Mouse (Mus musculus) neural tube, embryonic 13.5 days (tissue): ENCODE measurements at regions not wholly inside any gene's neighbourhood (a gene's known extent, or its start where the extent isn't known, plus 50 kb on each side); places are given as distances from the start of the nearest gene placed in this dataset.
"Not testable (repeated sequence)": the region's sequence is repeated elsewhere in the genome, so short reads cannot be mapped to it uniquely, and the experiment has no call there.

Experiments
- ATAC-seq: fragments of 200-750 bp; cut with Nextera tagmentation; 2 replicates; pipeline ENCODE4 v1.8.0; 2017; ENCODE audit warnings: low read depth, mild to moderate bottlenecking, moderate TSS enrichment, moderate library complexity
- H3K27ac ChIP-seq: fragments of 300-500 bp; sonication (generic); replicated peaks from 2 replicates; pipeline ENCODE4 v1.5.1; 2015; ENCODE audit warnings: moderate library complexity, mild to moderate bottlenecking, inconsistent platforms
- H3K27me3 ChIP-seq: fragments of 300-500 bp; sonication (generic); 2 replicates; pipeline ENCODE4 v1.6.1; 2015; ENCODE audit warnings: mild to moderate bottlenecking, inconsistent platforms
- H3K36me3 ChIP-seq: fragments of 300-500 bp; sonication (generic); 2 replicates; pipeline ENCODE4 v1.6.1; 2015; ENCODE audit warnings: mild to moderate bottlenecking, inconsistent platforms
- H3K4me1 ChIP-seq: fragments of 300-500 bp; sonication (generic); replicated peaks from 2 replicates; pipeline ENCODE4 v1.6.1; 2015; ENCODE audit warnings: inconsistent platforms
- H3K4me2 ChIP-seq: fragments of 300-500 bp; sonication (generic); 2 replicates; pipeline ENCODE4 v1.6.1; 2015; ENCODE audit warnings: inconsistent platforms, mild to moderate bottlenecking, moderate library complexity
- H3K4me3 ChIP-seq: fragments of 300-500 bp; sonication (generic); 2 replicates; pipeline ENCODE4 v1.5.1; 2015; ENCODE audit warnings: mild to moderate bottlenecking, inconsistent platforms
- H3K9ac ChIP-seq: fragments of 300-500 bp; sonication (generic); 2 replicates; pipeline ENCODE4 v1.6.1; 2015; ENCODE audit warnings: moderate library complexity, mild to moderate bottlenecking, inconsistent platforms
- H3K9me3 ChIP-seq: fragments of 300-500 bp; sonication (generic); 2 replicates; pipeline ENCODE4 v1.6.1; 2016; ENCODE audit warnings: inconsistent platforms
- WGBS: fragments of 180-500 bp; shearing (Covaris S2); methylation state at CpG from one replicate; pipeline ENCODE4 v1.1.7; 2015; 5-methylcytosine and 5-hydroxymethylcytosine counted together

- no peak for ATAC-seq
Measured at GRCm38 (mm10) chr1:73634871-73635270, 489.4 kb downstream of the Tns1 start.

GRCm38 (mm10) chr1:73633071-73633470, 491.2 kb downstream of the Tns1 start:
- ATAC-seq = no peak
- WGBS = 94% methylated on average over 1 of the region's 1 CpGs
- no peak overlapping the region for H3K9ac ChIP-seq
- no peak overlapping the region for H3K4me3 ChIP-seq
- H3K27me3 ChIP-seq = no peaks in the 10 kb centered on the region
- H3K4me1 ChIP-seq = peaks cover 8% of the 10 kb centered on the region; the same call in 1 of the 2 replicates
- no peaks in the 10 kb centered on the region for H3K9me3 ChIP-seq
- H3K36me3 ChIP-seq = no peaks in the 10 kb centered on the region
- no peak overlapping the region for H3K27ac ChIP-seq
- H3K4me2 ChIP-seq = no peak overlapping the region

More at GRCm38 (mm10) chr1:73634871-73635270, 489.4 kb downstream of the Tns1 start:
- Histone ChIP-seq H3K27ac (no peak overlapping the region), H3K9me3 (no peaks in the 10 kb centered on the region), H3K9ac (no peak overlapping the region), H3K4me2 (no peak overlapping the region), H3K27me3 (no peaks in the 10 kb centered on the region), H3K4me1 (peaks cover 11% of the 10 kb centered on the region; the same call in 1 of the 2 replicates), H3K4me3 (no peak overlapping the region), H3K36me3 (no peaks in the 10 kb centered on the region)
- 90% methylated on average over 4 of the region's 4 CpGs for WGBS

GRCm38 (mm10) chr1:73630363-73630762, 493.9 kb downstream of the Tns1 start:
- Histone ChIP-seq H3K4me3 (no peak overlapping the region), H3K9ac (no peak overlapping the region), H3K4me1 (peaks cover 8% of the 10 kb centered on the region; the same call in 1 of the 2 replicates), H3K27ac (no peak overlapping the region), H3K27me3 (no peaks in the 10 kb centered on the region), H3K36me3 (no peaks in the 10 kb centered on the region), H3K9me3 (no peaks in the 10 kb centered on the region), H3K4me2 (no peak overlapping the region)
- no peak for ATAC-seq
- WGBS = 8% methylated on average over 1 of the region's 1 CpGs

GRCm38 (mm10) chr1:73625365-73625764, 498.9 kb downstream of the Tns1 start:
- H3K4me1 ChIP-seq = peaks cover 2% of the 10 kb centered on the region; the same call in 1 of the 2 replicates
- WGBS = 70% methylated on average over 5 of the region's 5 CpGs

GRCm38 (mm10) chr1:73621121-73621520, 503.1 kb downstream of the Tns1 start:
- not testable (repeated sequence) for ATAC-seq
- WGBS = 91% methylated on average over 5 of the region's 5 CpGs

More at GRCm38 (mm10) chr1:73625365-73625764, 498.9 kb downstream of the Tns1 start:
- no peaks in the 10 kb centered on the region for H3K36me3 ChIP-seq
- H3K4me3 ChIP-seq = no peak overlapping the region
- H3K9ac ChIP-seq = no peak overlapping the region
- ATAC-seq = no peak
- no peaks in the 10 kb centered on the region for H3K27me3 ChIP-seq
- no peak overlapping the region for H3K4me2 ChIP-seq
- H3K27ac ChIP-seq = no peak overlapping the region
- H3K9me3 ChIP-seq = no peaks in the 10 kb centered on the region

GRCm38 (mm10) chr1:73618551-73619170, 505.6 kb downstream of the Tns1 start:
- H3K27me3 ChIP-seq = no peaks in the 10 kb centered on the region
- WGBS = 44% methylated on average over 4 of the region's 4 CpGs

More at GRCm38 (mm10) chr1:73621121-73621520, 503.1 kb downstream of the Tns1 start:
- H3K27me3 ChIP-seq, H3K27ac ChIP-seq, H3K36me3 ChIP-seq, H3K4me3 ChIP-seq, H3K4me1 ChIP-seq, H3K4me2 ChIP-seq, H3K9ac ChIP-seq, H3K9me3 ChIP-seq: not testable (repeated sequence)

DNA sequence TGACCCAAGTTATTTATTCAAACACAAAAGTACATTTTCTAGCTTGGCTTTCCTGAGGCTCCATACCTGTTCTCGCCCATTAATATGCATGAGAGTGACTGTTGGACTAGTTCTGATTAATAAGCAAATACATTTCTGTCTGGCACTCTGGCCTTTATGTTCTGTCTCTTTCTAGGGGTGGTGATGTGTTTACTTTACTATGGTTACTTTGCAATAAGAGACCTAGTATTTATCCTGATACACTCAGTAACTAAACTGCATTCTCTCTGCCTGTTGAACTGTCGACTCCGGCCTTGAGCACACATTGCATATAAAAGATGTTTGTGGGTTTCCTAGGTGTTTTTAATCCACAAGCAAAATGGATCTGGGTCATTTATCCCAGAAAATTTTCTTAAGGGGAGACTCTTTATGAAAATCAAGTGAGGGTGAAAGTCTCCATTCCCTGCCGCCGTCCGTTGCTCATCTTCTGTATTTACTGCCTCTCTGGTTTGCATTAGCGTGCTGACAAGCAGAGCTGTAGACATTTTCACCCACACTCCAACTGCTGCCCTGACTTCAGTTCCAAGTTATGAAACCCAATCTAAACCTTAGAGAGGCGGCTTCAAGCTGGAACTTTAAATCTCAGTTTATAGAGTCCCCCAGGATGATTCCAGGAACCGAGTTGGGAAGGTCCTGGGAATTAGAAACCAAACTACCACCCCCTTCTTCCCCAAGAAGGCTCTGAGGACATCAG, 530.4 kb downstream of the Tns1 start:
- Histone ChIP-seq H3K4me1 (peaks cover 6% of the 10 kb centered on the region; the same call in 1 of the 2 replicates), H3K36me3 (no peaks in the 10 kb centered on the region), H3K9me3 (no peaks in the 10 kb centered on the region), H3K9ac (no peak overlapping the region), H3K27ac (no peak overlapping the region), H3K27me3 (no peaks in the 10 kb centered on the region), H3K4me3 (no peak overlapping the region), H3K4me2 (no peak overlapping the region)
- WGBS = 79% methylated on average over 9 of the region's 9 CpGs
- no peak for ATAC-seq

More at GRCm38 (mm10) chr1:73618551-73619170, 505.6 kb downstream of the Tns1 start:
- Histone ChIP-seq H3K36me3 (no peaks in the 10 kb centered on the region), H3K9me3 (no peaks in the 10 kb centered on the region), H3K4me2 (no peak overlapping the region), H3K27ac (no peak overlapping the region), H3K9ac (no peak overlapping the region), H3K4me1 (no peaks in the 10 kb centered on the region), H3K4me3 (no peak overlapping the region)
- no peak; the same call in 1 of the 2 replicates for ATAC-seq

GRCm38 (mm10) chr1:73591342-73592099, 532.7 kb downstream of the Tns1 start:
- WGBS = 30% methylated on average over 9 of the region's 9 CpGs
- ATAC-seq = peak; percentile 72
- Histone ChIP-seq H3K27me3 (no peaks in the 10 kb centered on the region), H3K4me3 (no peak overlapping the region), H3K4me1 (peaks cover 6% of the 10 kb centered on the region; the same call in 1 of the 2 replicates), H3K36me3 (no peaks in the 10 kb centered on the region), H3K9me3 (no peaks in the 10 kb centered on the region), H3K27ac (peak overlapping the region; percentile 56), H3K9ac (no peak overlapping the region), H3K4me2 (no peak overlapping the region)

DNA sequence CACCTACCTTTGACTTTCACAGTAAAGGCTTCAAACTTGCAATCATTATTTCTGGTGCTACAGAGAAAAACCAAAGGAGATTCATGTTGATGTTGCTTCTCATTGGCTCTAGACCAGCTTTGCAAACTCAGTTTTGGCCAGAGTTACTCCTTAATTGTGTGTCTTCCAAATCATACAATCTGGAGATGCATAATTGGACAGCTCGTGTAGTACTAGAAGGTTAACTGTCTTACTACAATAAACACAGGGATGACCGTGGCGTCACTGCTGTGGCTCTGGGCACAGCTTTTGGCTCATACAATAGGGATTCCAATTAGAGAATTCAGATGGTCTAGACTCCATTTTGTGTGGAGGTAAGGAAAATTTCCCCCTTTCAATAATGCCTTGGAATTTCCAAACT, 544.6 kb downstream of the Tns1 start:
- H3K4me1 ChIP-seq = no peaks in the 10 kb centered on the region
- H3K9ac ChIP-seq = no peak overlapping the region
- ATAC-seq = no peak
- H3K27ac ChIP-seq = no peak overlapping the region
- H3K4me3 ChIP-seq = no peak overlapping the region
- H3K27me3 ChIP-seq = no peaks in the 10 kb centered on the region
- H3K36me3 ChIP-seq = no peaks in the 10 kb centered on the region
- H3K4me2 ChIP-seq = no peak overlapping the region
- 93% methylated on average over 3 of the region's 3 CpGs for WGBS
- H3K9me3 ChIP-seq = no peaks in the 10 kb centered on the region

DNA sequence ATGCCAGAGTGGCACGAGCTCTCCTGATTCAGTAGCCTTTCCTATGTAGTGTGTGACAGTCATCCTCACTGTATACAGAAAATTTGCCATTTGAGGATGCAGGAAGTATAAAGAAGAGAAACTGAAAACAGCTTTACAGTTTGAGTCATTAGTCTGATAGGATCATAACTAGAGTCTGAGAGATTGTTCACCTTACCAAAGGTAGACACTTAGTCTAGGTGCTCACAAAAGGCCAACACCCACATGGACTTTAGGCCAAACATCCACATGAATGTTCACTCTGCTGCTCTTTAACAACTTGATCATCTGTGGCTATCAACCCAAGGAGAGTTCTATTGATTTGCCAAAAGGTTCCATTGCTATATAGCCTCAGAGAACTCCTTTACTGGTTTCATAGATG, 547.2 kb downstream of the Tns1 start:
- H3K4me2 ChIP-seq = no peak overlapping the region
- WGBS = 90% methylated on average over 1 of the region's 1 CpGs
- H3K4me1 ChIP-seq = no peaks in the 10 kb centered on the region
- H3K4me3 ChIP-seq = no peak overlapping the region
- no peak overlapping the region for H3K27ac ChIP-seq
- no peak for ATAC-seq
- H3K27me3 ChIP-seq = no peaks in the 10 kb centered on the region
- H3K36me3 ChIP-seq = no peaks in the 10 kb centered on the region
- H3K9ac ChIP-seq = no peak overlapping the region
- H3K9me3 ChIP-seq = no peaks in the 10 kb centered on the region

- no peaks in the 10 kb centered on the region for H3K9me3 ChIP-seq
- 84% methylated on average over 1 of the region's 1 CpGs for WGBS
- no peaks in the 10 kb centered on the region for H3K4me1 ChIP-seq
- ATAC-seq = no peak
- no peaks in the 10 kb centered on the region for H3K27me3 ChIP-seq
- no peak overlapping the region for H3K4me3 ChIP-seq
- no peak overlapping the region for H3K27ac ChIP-seq
- H3K9ac ChIP-seq = no peak overlapping the region
- no peak overlapping the region for H3K4me2 ChIP-seq
- no peaks in the 10 kb centered on the region for H3K36me3 ChIP-seq
Measured at GRCm38 (mm10) chr1:73575694-73576093, 548.6 kb downstream of the Tns1 start.

DNA sequence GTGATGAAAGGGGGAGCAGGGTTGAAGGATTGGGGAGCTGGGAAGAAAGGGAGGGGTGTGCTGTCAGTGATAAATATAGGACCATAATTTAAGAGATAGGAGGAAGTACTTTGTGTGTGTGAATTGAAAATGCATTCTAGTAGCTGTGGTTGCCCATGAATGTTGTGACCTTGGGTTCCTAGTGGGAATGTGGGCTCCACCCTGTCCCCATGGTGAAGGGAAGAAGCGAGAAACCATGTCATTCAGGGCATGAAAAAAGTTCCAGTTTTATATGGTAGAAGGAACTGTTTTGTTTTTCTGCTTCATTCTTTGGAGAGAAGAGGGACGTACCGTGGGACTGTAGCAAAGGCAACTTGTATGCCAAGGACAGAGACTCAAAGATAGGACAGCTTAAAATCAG, 553.3 kb downstream of the Tns1 start:
- no peaks in the 10 kb centered on the region for H3K9me3 ChIP-seq
- WGBS = 53% methylated on average over 3 of the region's 3 CpGs
- H3K27me3 ChIP-seq = no peaks in the 10 kb centered on the region
- peak; percentile 69; the same call in 1 of the 2 replicates for ATAC-seq
- no peak overlapping the region for H3K27ac ChIP-seq
- no peak overlapping the region for H3K4me2 ChIP-seq
- no peaks in the 10 kb centered on the region for H3K36me3 ChIP-seq
- H3K4me1 ChIP-seq = no peaks in the 10 kb centered on the region
- no peak overlapping the region for H3K4me3 ChIP-seq
- H3K9ac ChIP-seq = no peak overlapping the region
